Mouse (Mus musculus) right cerebral cortex, postnatal 25 days (tissue): ENCODE measurements around the gene Zfp282.
A peak's percentile ranks its signal among the peaks of the same experiment; 100 is the strongest.
"Not testable (repeated sequence)": the region's sequence is repeated elsewhere in the genome, so short reads cannot be mapped to it uniquely, and the experiment has no call there.

Experiments
- DNase-seq: peaks from one replicate; pipeline ENCODE4 v3.0.0; 2022

Gene Zfp282

GRCm38 (mm10) chr6:47877058-47877457 lies at the start of gene Zfp282:
TSS of gene Zfp282 (plus strand) at chr6:47877204.
- DNase-seq, result no peak

DNA sequence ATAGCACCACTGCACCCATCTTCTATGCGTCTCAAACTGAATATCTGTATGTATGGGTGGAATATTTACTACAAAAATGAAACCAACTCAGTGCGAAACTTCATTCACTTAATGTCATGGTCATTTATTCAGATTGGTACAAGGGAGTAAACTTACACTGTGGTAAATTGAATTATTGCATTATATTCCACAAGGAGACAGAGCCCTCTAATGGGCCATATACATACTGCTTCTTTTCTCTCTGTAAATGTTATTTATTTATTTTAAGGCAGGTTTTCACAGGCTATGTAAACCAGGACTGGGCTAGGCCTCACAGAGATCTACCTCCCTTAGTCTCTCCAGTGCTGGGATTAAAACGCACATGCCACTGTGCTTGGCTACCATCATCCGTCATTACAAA lies 49.5 kb upstream of the Zfp282 start:
- no peak for DNase-seq

DNA sequence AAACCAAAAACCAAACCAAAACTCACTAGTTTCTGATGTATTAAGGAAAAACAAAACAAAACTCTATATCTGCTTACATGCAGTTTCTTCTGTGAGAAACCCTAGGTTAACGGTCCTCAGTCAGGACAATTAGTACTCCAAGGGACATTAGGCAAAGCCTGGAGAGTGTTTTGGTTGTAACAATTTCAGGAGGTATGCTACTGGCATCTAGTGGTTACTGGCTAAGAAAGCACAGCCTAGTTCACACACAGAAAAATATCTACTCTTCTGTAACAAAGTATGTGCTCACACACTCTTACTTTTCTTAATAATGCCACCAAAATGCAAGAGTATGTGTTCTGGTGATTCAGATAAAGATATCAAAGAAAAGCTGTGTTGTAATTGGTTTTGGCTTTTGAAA lies 48.1 kb upstream of the Zfp282 start:
- no peak for DNase-seq

DNA sequence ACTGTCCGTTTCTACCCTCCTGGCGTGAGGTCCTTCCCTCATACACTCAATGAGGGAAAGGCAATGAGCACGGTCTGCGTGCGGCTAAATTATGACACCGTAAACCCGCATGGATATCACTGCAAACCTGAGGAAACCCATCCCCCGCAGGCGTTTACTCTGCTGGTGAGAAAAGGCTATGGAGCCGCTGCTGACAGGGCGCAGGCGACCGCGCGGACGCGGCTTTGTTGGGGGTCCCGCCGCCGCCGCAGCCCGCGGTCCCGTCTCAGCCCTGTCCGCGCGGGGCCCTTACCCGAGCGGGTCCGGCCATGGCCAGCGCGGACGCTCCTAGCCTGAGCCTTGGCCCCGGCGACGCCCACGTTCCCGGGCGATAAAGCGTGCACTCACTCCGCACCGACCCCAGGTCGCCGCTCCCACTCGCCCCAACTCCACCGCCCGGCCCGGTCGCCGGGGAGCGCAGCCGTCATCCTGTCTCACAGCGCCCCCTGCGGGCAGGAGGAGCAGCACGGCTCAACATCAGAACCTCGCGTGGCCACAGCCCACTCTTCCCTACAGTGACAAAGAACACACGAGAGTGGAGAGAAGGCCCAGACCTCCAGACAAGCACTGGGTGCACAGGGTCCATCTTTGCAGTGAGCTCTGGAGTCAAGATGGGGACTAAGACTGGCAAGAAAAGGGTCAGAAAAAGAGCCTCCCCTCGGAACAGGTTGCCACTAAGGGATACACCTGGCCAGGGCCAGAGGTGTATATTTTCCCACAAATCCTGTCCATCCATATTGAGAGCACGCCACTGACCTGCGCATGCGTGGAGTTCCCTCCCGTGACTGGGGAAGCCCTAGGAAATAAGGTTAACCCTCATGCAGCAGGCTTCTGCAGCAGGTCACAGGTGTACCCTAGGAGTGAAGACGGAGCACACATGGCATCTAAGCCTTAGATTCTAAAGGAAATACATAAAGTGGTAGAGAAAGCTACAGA lies 46.6 kb upstream of the Zfp282 start, which contains the start of gene Zfp786:
Gene Zfp786, minus strand, starts transcription at position 764 of the 975 bp plus-strand sequence.
- DNase-seq, result peak; percentile 91

GRCm38 (mm10) chr6:47832220-47832619 lies 44.8 kb upstream of the Zfp282 start:
- no peak for DNase-seq

DNA sequence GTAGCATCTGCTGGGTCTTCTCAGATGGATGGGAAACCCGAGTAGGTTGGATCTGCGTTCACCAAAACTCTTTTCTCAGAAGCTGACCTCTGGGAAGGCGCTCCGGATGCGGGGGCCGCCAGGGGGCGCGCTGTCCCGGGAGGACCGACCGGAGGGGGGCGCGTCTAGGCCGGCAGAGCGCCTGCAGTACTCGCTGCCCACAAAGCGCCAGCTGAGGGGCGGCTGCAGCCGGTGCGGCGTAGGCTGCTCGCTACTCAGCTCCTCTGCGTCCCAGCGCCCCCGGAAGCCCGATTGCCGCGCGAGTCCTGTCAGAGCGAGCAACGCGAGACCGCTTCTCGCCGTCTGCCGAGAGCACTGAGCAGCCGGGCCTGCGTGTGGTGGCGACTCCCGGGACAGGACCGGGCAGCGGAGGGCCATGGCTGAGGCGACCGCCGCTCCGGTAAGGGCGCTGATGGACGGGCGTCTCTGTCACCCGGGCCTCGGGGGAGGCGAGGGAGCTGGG lies 41.5 kb upstream of the Zfp282 start, which contains the start of gene Zfp398:
Gene Zfp398, plus strand, starts transcription at position 180 of the 502 bp plus-strand sequence.
- peak; percentile 96 for DNase-seq

DNA sequence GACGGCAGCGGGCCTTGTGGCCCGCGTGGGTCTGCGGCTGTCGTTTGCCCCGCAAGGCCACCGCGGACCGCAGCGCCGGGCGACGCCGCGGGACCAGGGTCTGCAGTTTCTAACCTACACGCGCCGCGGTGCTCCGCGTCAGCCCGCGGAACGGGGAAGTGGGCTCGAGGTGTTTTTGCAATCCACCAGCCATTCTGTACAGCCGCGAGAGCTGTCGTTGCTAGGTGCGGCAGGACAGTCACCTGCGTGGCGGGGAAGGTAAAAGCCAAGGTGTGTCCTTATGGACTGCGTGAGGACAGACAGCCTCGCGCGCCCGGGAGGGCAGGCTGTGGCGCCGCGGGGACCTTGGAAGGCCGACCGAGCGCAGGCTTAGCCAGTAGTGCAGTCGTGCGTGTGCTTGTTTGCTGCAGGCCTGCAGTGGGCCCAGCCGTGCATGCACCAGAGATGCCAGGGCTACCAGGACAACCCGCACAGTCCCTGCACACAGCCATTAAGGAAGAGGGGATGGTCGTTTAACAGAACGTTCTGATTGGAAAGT lies 41.0 kb upstream of the Zfp282 start:
- peak; percentile 73 for DNase-seq

DNA sequence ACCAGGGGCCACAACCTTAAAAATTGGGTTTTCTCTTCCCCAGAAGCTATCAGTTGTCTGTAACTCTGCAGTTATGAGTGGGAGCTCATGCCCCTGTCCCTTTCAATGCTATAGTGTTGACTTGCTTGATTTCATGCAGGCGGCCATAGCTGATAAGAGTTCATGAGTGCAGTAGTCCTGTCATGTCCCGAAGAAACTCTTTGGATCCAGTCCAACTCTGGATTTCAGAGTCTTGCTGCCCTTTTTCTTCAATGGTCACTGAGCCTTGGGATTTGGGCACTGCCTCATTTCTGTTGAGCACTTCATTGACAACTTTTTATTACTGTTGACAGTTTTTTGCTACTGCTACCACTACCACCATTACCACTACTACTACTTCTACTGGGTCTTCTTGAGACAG lies 39.4 kb upstream of the Zfp282 start:
- DNase-seq, result no peak

DNA sequence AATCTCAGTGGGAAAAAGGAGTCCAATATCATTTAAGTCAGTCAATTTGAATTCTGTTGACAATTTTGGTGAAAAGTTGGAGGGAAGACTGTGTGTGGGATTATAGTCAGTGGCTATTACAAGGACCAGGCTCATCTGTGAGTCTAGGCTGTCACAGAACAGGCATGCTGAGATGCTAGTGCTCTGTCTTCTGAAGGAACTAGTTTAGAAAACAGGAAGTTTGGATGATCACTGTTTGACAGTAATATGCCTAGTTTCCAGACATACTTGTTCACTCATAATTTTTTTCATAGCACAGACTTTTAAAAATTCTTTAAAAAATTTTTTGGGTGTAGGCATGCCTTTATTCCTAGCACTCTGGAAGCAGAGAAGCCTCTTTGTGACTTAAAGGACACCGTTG lies 35.9 kb upstream of the Zfp282 start:
- DNase-seq, result no peak

DNA sequence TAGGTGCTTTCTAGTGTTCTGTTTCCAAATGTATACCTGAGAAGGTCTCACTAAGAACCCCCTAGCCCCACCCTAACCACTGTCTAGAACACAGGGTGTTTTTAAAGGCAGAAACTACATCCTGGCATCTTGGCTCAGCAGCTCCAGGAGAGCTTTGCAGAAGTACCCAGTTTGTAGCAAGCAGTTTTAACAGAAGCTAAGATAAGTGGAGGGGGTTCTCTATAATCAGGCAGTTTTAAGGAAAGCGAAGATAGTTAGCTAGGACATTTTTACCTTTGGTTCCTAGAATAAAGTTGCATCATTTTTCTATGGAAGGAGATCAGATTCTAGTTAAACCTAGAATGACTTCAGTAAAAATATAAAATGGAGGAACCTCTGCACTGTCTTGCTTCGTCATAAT lies 35.2 kb upstream of the Zfp282 start:
- DNase-seq, result no peak

DNA sequence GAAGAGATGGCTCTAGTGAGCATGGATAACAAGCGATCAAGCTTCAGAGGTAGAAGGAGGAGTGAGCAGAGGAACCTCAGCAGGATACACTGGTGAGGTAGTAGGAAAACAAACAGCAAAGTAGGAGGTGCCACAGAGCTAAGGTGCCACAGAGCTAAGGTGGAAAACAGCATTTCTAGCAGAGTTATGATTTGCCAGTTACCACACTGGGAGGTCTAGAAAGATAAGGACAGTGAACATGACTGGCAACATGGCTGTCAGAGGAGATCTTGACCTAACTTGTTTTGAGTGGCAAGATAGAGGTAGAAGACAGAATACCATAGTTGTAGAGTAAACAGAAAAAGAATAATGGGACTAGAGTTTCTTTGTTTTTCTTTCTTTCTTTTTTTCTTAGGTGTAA lies 34.7 kb upstream of the Zfp282 start:
- no peak for DNase-seq

DNA sequence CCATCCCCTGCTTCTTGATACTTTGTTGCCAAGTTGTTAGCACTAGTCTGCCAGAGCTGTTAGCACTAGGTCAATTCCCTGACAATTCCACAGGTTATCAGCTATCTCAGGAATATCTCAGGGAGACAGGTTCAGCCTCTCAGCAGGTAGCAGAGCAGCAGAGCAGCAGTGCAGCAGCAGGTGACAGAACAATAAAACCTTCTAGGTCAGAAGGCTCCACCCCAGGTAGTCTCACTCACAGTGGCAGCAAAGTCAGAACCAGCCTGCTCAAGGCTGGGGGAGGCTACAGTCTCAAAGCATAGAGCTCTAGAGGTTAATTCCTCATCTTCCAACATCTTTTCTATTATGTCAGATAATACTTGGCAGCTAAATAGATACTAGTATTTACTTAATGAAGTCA lies 31.2 kb upstream of the Zfp282 start:
- DNase-seq, result no peak

- DNase-seq, result no peak
These were observed 19.8 kb upstream of the Zfp282 start for GRCm38 (mm10) chr6:47857241-47857640.

DNA sequence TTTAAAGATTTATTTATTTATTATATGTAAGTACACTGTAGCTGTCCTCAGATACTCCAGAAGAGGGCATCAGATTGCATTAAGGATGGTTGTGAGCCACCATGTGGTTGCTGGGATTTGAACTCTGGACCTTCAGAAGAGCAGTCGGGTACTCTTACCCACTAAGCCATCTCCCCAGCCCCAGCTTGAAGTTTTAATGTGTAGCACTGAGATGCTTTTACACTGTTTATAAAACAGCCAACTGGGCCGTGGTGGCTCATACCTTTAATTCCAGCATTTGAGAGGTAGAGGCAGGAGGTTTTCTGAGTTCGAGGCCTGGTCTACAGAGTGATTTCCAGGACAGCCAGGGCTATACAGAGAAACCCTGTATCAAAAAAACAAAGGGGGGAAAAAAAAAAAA lies 19.3 kb upstream of the Zfp282 start:
- not testable (repeated sequence) for DNase-seq

DNA sequence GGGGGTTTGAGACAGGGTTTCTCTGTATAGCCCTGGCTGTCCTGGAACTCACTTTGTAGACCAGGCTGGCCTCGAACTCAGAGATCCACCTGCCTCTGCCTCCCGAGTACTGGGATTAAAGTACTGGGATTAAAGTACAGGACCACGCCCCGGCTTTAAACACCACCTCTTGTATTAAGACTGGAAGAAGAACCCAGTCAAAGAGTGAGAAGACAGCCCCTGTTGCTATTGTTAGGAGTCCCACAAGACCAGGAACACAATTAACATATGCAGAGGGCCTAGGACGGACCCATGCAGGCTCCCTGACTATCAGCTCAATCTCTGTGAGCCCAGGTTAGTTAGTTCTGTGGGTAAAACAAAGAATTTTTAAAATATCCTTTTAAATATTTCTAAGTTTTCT lies 4.7 kb upstream of the Zfp282 start:
- DNase-seq, result no peak

- DNase-seq, result peak; percentile 91
These were observed 593 bp downstream of the Zfp282 start for GRCm38 (mm10) chr6:47877461-47878132.

- DNase-seq, result no peak
These were observed 1.1 kb downstream of the Zfp282 start for GRCm38 (mm10) chr6:47878133-47878514.

DNA sequence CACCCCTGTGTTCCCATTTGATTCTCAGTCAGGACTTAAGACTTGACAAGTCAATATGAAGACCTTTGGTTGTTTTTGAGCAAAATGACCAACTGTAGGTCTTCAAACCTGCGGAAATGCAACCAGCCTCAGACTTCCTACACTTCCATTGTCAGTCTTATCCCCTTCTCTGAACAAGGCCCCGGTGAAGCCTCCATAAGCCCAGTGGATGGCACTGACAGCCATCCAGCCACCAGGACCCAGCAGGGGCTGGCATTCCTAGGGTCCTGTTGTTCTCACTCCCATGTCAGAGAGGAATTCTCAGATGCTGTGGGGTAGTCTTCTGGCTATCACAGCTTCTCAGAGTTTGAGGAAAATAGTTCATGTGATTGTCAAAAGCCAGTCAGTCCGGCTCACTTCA lies 1.6 kb downstream of the Zfp282 start:
- no peak for DNase-seq

DNA sequence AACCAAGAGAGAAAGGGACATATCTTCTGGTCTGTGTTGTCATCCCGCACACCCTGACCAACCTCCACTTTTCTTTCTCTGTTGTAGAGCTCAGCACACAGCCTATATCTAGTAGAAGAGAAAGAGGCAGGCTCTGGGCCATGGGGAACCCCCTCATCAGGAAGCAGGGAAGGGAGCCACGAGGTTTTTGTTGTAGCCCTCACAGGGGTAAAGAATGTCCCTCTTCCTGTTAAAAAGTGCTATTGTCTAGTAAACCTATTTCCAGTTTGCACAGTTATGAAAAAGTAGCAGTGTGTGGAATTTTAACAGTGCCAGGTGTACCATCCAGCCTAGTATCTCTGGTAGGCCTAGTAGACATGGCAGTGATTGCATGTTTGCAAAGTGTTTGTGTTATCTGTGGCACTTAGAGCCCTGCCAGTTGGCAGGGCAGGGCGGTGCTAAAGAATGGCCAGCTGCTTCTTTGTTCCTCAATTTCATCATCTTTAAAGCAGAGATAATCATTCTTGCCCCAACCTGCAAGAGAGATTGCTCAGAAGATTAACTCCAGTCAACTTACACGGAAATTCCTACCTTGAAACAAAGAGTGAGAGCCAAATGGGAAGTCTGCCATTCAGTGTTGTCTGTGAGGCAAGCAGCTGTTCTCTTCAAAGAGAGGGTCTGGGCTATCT lies 2.2 kb downstream of the Zfp282 start:
- DNase-seq, result no peak

DNA sequence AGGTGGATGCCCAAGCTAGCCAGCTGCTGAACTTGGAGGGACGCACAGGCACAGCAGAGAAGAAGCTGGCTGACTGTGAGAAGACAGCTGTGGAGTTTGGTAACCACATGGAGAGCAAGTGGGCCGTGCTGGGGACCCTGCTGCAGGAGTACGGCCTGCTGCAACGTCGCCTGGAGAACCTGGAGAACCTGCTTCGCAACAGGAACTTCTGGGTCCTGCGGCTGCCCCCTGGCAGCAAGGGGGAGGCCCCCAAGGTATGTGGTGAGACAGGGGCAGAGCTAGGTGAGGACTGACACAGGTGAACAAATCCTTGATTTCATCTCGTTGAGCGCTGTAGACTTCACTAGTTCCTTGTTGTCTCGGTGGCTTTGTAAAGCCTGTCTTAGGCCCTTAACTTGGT lies 3.2 kb downstream of the Zfp282 start:
- DNase-seq, result no peak

DNA sequence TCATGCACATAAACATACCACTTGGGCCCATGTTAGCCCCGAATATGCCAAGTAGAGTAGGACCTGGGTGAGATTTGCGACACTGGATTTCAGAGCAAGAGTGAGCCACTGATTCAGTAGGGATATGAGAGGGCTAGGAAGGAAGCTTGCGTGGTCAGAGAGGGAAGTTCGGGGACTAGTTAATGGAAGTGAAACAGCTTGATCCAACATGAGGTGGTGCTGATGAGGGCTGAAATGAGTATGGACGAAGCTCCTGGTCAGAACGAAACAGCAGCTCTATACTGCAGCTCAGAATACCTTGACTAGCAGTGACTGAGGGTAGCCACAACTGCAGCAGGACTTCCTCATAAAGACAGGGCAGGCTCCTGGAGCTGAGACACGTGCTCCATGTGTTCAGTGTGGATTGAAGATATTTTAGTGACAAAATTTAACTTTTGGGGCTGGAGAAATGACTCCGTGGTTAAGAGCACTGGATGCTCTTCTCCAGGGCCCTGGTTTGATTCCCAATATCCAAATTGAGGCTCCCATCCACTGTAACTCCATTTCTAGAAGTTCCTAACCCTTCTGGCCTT lies 11.9 kb downstream of the Zfp282 start:
- DNase-seq, result no peak

GRCm38 (mm10) chr6:47899416-47899815 lies 22.4 kb downstream of the Zfp282 start:
- DNase-seq, result no peak

DNA sequence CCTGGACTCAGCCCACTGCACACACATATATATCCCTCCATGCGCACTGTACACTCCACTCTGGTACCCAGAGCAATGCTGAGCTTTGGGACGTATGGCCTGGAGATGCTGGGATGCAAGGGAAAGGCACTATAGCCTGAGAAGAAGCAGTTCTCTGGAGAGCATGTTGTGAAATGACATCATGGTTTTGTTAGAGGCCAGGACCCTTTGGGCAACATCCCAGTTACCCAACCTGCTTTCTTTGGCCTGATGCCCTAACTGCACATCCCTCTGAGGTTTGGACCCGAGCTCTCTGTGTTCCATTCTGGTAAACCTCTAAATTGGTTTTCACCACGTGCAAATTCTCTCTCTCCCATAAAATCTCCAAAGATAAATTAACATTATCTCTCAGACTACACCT lies 26.6 kb downstream of the Zfp282 start:
- no peak for DNase-seq
